26 mouse cellular contexts compared by ENCODE assay signal in genomic region chr13:63677696-63678095, GRCm38 (mm10).
DNase-seq lines count a peak whose midpoint lies in the region; ATAC-seq and TF ChIP-seq lines count a peak whose summit lies in the region.
"Had no signal": no experiment of that assay in that cellular context is flagged by ENCODE, and none has a peak within 500 bp of the region (broad histone marks: within the 10 kb centered on the region; RNA-seq: fewer than 3 reads in every experiment).

No protein-coding gene starts in this region.

- peak overlapping the region; percentile 66 for H3K27ac ChIP-seq in lung, embryonic 15.5 days
- H3K27ac ChIP-seq in MEL (ENCODE audit: control insufficient read depth, low read depth, low read length): no peak overlapping the region
- H3K27ac ChIP-seq: forebrain, embryonic 10.5 days; forebrain, embryonic 13.5 days; heart, embryonic 15.5 days; hindbrain, embryonic 10.5 days; hindbrain, embryonic 14.5 days; hindbrain, postnatal 0 days had no signal

- TF ChIP-seq POLR2A in MEL (IDR thresholded peaks at IDR 0.05; ENCODE audit: control insufficient read depth in 1 of 2, insufficient read depth in 1 of 2, low read depth in 1 of 2, low read length in 2 of 2, poor library complexity in 1 of 2): no peak

- no peaks in the 10 kb centered on the region for H3K27me3 ChIP-seq in lung, embryonic 15.5 days
- peaks cover 10% of the 10 kb centered on the region for H3K27me3 ChIP-seq in C2C12 (ENCODE audit: control insufficient read depth, insufficient read depth, insufficient read length)
- H3K27me3 ChIP-seq in MEL (ENCODE audit: control insufficient read depth in 1 of 2, insufficient read depth in 2 of 2, low read length in 2 of 2): peaks cover 0 to 2% of the 10 kb centered on the region in 2 experiments; a peak in 1 of 4 replicates
- H3K27me3 ChIP-seq: forebrain, embryonic 13.5 days; heart, embryonic 12.5 days; heart, embryonic 15.5 days had no signal

- no peak overlapping the region for H3ac ChIP-seq in C2C12 (ENCODE audit: control insufficient read depth, insufficient read length, low read depth)

- H3K79me2 ChIP-seq in C2C12 (ENCODE audit: control insufficient read depth, insufficient read depth): no peaks in the 10 kb centered on the region
- no peaks in the 10 kb centered on the region for H3K79me2 ChIP-seq in MEL (ENCODE audit: control insufficient read depth, insufficient read depth, low read length, poor library complexity)

- no peak overlapping the region for H3K4me2 ChIP-seq in lung, embryonic 15.5 days
- H3K4me2 ChIP-seq: forebrain, embryonic 13.5 days; heart, embryonic 12.5 days; heart, embryonic 15.5 days; hindbrain, embryonic 14.5 days had no signal

- H3K9ac ChIP-seq in lung, embryonic 15.5 days: no peak overlapping the region
- H3K9ac ChIP-seq in MEL (ENCODE audit: control insufficient read depth, low read depth, low read length, poor library complexity, severe bottlenecking): no peak overlapping the region
- H3K9ac ChIP-seq: forebrain, embryonic 13.5 days; heart, embryonic 12.5 days; heart, embryonic 15.5 days; hindbrain, embryonic 14.5 days had no signal

- DNase-seq in lung, postnatal 4 days: no peak
- DNase-seq in MEL (ENCODE audit: low read depth, low spot score): peak; percentile 18
- no peak for DNase-seq in frontal cortex, postnatal 10 days (ENCODE audit: low spot score in 2 of 2)
- DNase-seq: adrenal gland, adult 8-10 months; adrenal gland, postnatal 36 days; cerebellum, adult 18-20 months; cerebellum, adult 9-10 months; cerebellum, postnatal 14 days; gastrocnemius, postnatal 25 days; heart, adult 18-20 months; heart, postnatal 10 days; heart, postnatal 36 days had no signal

- H3K79me3 ChIP-seq in C2C12 (ENCODE audit: low read depth): no peaks in the 10 kb centered on the region

- H3K9me3 ChIP-seq in lung, embryonic 15.5 days: no peaks in the 10 kb centered on the region
- no peaks in the 10 kb centered on the region for H3K9me3 ChIP-seq in MEL (replicated peaks; ENCODE audit: insufficient read depth, low read length)
- H3K9me3 ChIP-seq: forebrain, embryonic 10.5 days; forebrain, embryonic 13.5 days; heart, embryonic 12.5 days; heart, embryonic 15.5 days; hindbrain, embryonic 10.5 days had no signal

- TF ChIP-seq EP300 in MEL (IDR thresholded peaks at IDR 0.05; ENCODE audit: low read depth in 1 of 2, low read length in 2 of 2): no peak

- peaks cover 35% of the 10 kb centered on the region for H3K4me1 ChIP-seq in lung, embryonic 15.5 days
- peaks cover 0 to 17% of the 10 kb centered on the region in 2 experiments; a peak in 3 of 4 replicates for H3K4me1 ChIP-seq in MEL (ENCODE audit: control insufficient read depth in 1 of 2, insufficient read depth in 2 of 2, low read length in 2 of 2)
- H3K4me1 ChIP-seq: forebrain, embryonic 10.5 days; forebrain, embryonic 13.5 days; hindbrain, embryonic 10.5 days had no signal

- 57% methylated on average over 2 of the region's 2 CpGs for WGBS in lung, embryonic 15.5 days

- ATAC-seq in lung, embryonic 15.5 days (ENCODE audit: borderline replicate concordance, extremely low read depth, low FRiP score, low TSS enrichment): no peak
- ATAC-seq in frontal cortex, adult (ENCODE audit: low TSS enrichment): no peak
- ATAC-seq: activated CD4-positive, CD25-positive, alpha-beta regulatory T cell, adult 4 months; forebrain, embryonic 13.5 days; forebrain, embryonic 16.5 days; hindbrain, postnatal 0 days; inflammation-experienced regulatory T-cells, adult 6 months; intestine, embryonic 16.5 days had no signal

- H3K4me3 ChIP-seq in lung, embryonic 15.5 days: no peak overlapping the region
- no peak overlapping the region for H3K4me3 ChIP-seq in C2C12 (ENCODE audit: insufficient read depth, poor library complexity, severe bottlenecking)
- no peak overlapping the region for H3K4me3 ChIP-seq in MEL (ENCODE audit: control insufficient read depth in 1 of 2, insufficient read depth in 1 of 2, low read depth in 2 of 2, low read length in 2 of 2)
- H3K4me3 ChIP-seq: forebrain, embryonic 10.5 days; forebrain, embryonic 13.5 days; heart, embryonic 12.5 days; heart, embryonic 15.5 days; hindbrain, embryonic 10.5 days had no signal

- TF ChIP-seq CTCF in C2C12 (IDR thresholded peaks at IDR 0.05; ENCODE audit: control insufficient read depth, insufficient read depth, insufficient read length): no peak
- TF ChIP-seq CTCF in MEL (IDR thresholded peaks at IDR 0.05 in 2 of 3, conservative IDR thresholded peaks at IDR 0.05 in 1 of 3; ENCODE audit: control insufficient read depth in 1 of 3, insufficient read depth in 1 of 3, low read depth in 2 of 3, low read length in 3 of 3, poor library complexity in 1 of 3, severe bottlenecking in 1 of 3): no peak

- H3K36me3 ChIP-seq in lung, embryonic 15.5 days: no peaks in the 10 kb centered on the region
- H3K36me3 ChIP-seq in C2C12 (ENCODE audit: control insufficient read depth, insufficient read depth): no peaks in the 10 kb centered on the region
- peaks cover 0 to 15% of the 10 kb centered on the region in 2 experiments; a peak in 2 of 4 replicates for H3K36me3 ChIP-seq in MEL (ENCODE audit: control insufficient read depth in 1 of 2, insufficient read depth in 2 of 2, low read length in 2 of 2)
- H3K36me3 ChIP-seq: forebrain, embryonic 10.5 days; heart, embryonic 12.5 days; heart, embryonic 15.5 days; hindbrain, embryonic 10.5 days had no signal

- no peak for TF ChIP-seq RAD21 in MEL (IDR thresholded peaks at IDR 0.05; ENCODE audit: low read depth, low read length)

TF ChIP-seq in C2C12, 6 proteins besides CTCF, POLR2A, EP300 and RAD21:
- TF ChIP-seq MAX (IDR thresholded peaks at IDR 0.05) (no peak), USF1 (IDR thresholded peaks at IDR 0.05; ENCODE audit: low read depth) (peak; percentile 54)

TF ChIP-seq in MEL, 35 proteins besides CTCF, POLR2A, EP300 and RAD21:
- TF ChIP-seq USF1 (IDR thresholded peaks at IDR 0.05; ENCODE audit: low read depth, low read length): peak; percentile 82
- TF ChIP-seq USF2 (IDR thresholded peaks at IDR 0.05; ENCODE audit: borderline replicate concordance in 1 of 2, insufficient read depth in 1 of 2, low read depth in 1 of 2, low read length in 2 of 2): peak in 1 of 2 experiments; percentile 39; a peak in 1 of 4 replicates
- TF ChIP-seq ZMIZ1 (IDR thresholded peaks at IDR 0.05; ENCODE audit: low read depth, low read length): no peak
